Mouse (Mus musculus): ENCODE measurements at regions not wholly inside any gene's neighbourhood (a gene's known extent, or its start where the extent isn't known, plus 50 kb on each side); places are given as distances from the start of the nearest gene placed in this dataset.
"Not testable (repeated sequence)": the region's sequence is repeated elsewhere in the genome, so short reads cannot be mapped to it uniquely, and the experiment has no call there.

DNA sequence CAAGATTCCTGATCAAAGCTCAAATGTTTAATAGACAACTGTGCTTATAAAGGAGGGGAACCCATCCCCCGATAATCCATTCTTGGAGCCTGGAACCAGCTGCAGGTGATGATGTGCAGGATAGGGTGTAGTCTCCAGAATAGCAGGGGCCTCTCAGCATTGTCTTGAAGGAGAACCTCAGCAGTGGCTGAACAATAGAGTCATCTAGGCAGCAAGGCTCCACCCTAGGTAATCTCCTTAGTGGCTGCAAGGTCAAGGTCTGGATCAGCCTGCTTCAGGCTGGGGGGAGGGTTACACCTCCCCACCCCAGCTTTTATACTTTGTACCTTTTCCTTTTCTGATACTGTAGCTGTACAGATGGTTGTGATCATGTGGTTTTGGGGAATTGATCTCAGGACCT is 116.8 kb upstream of the Mettl4 start:
- no peak for DNase-seq (ENCODE audit: low spot score in 2 of 2)

DNA sequence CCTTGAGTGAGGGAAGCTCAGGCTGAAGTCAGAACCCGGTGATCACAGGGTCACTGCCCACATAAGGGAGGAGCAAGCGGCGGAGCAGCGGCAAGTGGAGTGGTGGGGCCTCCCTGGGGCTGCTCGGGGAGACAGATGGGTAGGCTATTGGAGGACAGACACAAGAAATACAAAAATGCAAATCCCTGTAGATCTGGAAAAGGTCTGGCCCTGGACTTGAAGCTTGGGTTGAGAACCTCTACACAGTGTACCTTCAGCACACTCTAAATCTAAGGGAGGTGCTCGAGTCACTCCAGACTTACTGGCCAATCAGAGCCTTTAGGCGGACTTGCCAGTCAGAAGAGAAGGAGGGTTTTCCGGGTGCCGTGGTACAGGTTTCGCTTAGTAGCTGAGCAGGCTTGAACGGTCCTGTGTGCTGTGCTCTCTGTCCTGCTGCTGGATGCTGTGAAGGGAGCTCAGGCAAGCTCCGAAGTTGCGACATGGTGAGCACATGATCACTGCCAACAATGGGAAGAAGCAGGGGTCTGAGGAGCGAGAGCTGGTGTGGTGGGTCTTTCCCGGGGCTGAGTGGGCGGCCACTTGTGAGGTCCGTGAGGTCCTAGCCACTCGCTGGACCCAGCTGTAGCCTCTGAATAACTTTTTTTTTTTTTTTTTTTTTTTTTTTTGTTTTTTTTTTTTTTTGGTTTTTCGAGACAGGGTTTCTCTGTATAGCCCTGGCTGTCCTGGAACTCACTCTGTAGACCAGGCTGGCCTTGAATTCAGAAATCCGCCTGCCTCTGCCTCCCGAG is 114.9 kb upstream of the Mettl4 start:
- peak; percentile 71 to 83 for DNase-seq (ENCODE audit: low spot score in 2 of 2)

DNA sequence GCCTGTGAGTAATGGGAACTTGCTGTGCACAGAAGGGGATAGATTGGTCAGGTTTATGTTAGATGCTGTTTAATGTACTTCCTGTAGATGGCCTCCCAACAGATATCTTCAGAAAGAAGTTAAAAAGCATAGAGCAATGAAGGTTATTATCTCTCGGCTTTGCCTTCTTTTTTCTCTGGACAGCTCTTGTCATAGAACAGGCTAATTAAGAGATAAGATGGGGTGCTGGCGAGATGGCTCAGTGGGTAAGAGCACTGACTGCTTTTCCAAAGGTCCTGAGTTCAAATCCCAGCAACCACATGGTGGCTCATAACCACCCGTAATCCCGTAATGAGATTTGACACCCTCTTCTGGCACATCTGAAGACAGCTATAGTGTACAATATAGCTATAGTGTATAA is 104.9 kb upstream of the Mettl4 start:
- DNase-seq (ENCODE audit: low spot score in 2 of 2) = not testable (repeated sequence)

DNA sequence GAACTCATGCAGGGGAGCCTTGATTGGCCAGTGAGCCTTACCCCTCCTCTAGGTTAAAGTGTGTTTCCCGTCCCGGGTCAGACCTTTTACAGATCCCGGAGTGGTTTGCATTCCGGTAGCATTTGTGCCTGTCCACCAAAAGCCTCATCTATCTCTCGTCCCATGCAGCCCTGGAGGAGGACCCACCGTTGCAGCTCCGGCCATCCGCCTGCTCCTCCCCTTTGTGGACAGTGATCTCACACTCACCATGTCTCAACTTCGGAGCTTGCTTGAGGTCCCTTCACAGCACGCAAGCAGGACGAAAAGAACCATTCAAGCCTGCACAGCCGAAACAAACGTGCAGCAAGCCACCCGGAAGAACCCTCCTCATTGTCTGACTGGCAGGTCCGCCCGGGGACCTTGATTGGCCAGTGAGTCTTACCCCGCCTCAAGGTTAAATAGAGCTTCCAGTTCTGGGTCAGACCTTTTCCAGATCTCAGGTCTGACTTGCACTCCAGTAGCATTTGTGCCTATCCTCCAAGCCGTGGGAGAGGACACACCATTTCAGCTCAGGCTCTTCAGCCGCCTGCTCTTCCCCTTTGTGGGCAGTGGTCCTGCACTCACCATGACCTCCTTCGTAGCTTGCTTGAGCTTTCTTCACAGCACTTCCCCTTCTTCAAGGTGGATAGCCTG is 84.8 kb upstream of the Mettl4 start:
- peak; percentile 82 to 89 for DNase-seq (ENCODE audit: low spot score in 2 of 2)

DNA sequence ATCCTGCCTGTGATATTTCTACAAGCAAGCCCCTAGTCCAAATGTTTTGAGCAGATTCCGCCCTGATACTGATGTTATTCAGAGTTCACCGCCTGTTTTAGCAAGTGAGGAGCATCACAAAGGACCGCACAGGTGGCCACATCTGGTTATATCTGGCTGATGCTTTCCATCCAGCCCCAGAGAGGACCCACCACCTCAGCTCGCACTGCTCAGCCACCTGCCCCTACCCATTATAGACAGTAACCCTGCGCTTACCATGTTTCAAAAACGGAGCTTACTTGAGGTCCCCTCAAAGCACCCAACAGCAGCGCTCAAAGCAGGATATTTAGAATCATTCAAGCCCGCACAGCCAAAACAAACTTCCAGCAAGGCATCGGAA is 84.2 kb upstream of the Mettl4 start:
- DNase-seq (ENCODE audit: low spot score in 2 of 2) = not testable (repeated sequence)

DNA sequence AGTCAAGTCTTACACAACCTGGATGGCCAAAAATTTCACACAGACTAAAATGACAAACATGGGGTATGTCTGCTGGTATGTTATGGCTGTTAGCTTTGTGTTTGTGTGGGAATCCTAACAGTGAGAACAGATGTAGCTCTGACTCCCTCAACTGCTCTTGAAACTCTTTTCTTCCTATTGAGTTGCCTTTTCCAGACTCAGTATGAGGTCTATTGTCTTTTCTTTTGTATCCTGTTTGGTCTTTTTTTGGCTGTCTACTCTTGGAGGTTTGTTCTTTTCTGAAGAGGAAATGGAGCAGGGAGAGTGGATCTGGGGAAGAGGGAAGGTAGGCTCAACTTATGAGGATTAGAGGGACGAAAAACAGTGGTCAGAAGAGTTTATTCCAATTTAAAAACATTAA is 76.6 kb upstream of the Mettl4 start:
- DNase-seq (ENCODE audit: low spot score in 2 of 2) = not testable (repeated sequence)

DNA sequence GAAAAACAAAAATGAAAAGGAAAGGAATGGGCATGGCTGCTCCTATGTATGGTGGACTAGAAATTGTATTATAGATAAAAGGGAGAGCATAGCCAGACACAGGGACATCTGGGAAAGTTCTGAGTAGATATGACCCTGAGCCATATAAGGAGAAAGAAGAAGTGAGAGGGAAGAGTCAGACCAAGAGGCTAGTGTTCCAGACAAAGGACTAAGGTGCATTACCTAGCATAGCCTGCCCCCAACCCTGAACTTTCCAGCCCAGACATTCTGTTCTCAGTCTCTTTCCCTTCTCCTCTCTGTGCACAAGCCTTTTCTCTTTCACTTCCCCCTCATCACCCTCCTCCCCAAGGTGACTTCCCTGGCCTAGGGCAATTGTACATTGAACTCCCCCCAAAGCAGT is 58.9 kb upstream of the Mettl4 start:
- DNase-seq (ENCODE audit: low spot score in 2 of 2) = no peak
